16 mouse cellular contexts compared by ENCODE assay signal in the genomic region with DNA sequence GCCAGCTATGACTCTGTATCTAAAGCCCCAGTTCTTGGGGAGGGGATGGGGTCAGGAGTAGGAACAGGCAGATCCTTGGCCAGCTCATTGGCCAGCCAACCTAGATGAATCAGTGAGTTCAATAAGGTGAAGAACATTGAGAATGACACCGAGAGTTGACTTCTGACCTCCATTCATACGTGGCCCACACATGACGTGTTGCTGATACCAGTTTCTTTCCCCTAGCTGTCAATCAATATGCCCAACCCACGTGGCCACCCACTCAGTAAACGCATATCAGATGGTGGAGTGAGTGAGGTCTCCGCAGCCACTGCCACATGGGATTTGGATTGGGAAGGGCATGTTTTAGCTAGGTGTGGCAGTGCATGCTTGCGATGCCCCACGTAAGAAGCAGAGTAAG.
"Had no signal": no experiment of that assay in that cellular context is flagged by ENCODE, and none has a peak within 500 bp of the region (broad histone marks: within the 10 kb centered on the region; RNA-seq: fewer than 3 reads in every experiment).

No protein-coding gene starts in this region.

- H3K9me3 ChIP-seq: limb, embryonic 10.5 days; limb, embryonic 13.5 days; liver, embryonic 15.5 days; midbrain, embryonic 13.5 days had no signal

- H3K27me3 ChIP-seq: liver, embryonic 15.5 days; midbrain, embryonic 13.5 days had no signal

- H3K27ac ChIP-seq: kidney, postnatal 0 days; layer of hippocampus, adult 2 months; left cerebral cortex, adult 2 months; limb, embryonic 10.5 days; limb, embryonic 13.5 days; liver, embryonic 15.5 days; midbrain, embryonic 13.5 days had no signal

- ATAC-seq: intestine, embryonic 16.5 days; midbrain, embryonic 13.5 days had no signal

- DNase-seq: kidney, adult 2 months; kidney, postnatal 25 days; layer of hippocampus, adult 9-11 months; liver; lung, adult 2 months; lung, postnatal 14 days; lung, postnatal 4 days; thymus, postnatal 25 days had no signal

- H3K36me3 ChIP-seq: limb, embryonic 10.5 days; limb, embryonic 13.5 days had no signal

- H3K4me2 ChIP-seq: limb, embryonic 13.5 days; liver, embryonic 15.5 days; midbrain, embryonic 13.5 days had no signal

- H3K9ac ChIP-seq: limb, embryonic 13.5 days; liver, embryonic 15.5 days; midbrain, embryonic 13.5 days had no signal

- H3K4me3 ChIP-seq: layer of hippocampus, adult 2 months; left cerebral cortex, adult 2 months; limb, embryonic 10.5 days; limb, embryonic 13.5 days; liver, embryonic 15.5 days; midbrain, embryonic 13.5 days had no signal
